Mouse (Mus musculus) T-helper 17 cell (primary cell): ENCODE data around the gene Lenep.

ENCODE experiments used
- in situ Hi-C, 2 experiments: fragments of 300-600 bp; cut with MboI, MseI; formaldehyde crosslinking; loops; 1 replicate in 1 of 2; 2 replicates in 1 of 2; pipeline ENCODE4 v1.15.1; 2025; ENCODE audit warnings: high pct_unique_total_duplicates in 2 of 2

Gene Lenep

GRCm38 (mm10) chr3:89402693-89403092 lies at the start of gene Lenep:
Lenep (minus strand) TSS chr3:89402793.
- in situ Hi-C loops: no loop called here

GRCm38 (mm10) chr3:89451916-89452315 lies 49.3 kb upstream of the Lenep start:
- in situ Hi-C loops: no loop called here

DNA sequence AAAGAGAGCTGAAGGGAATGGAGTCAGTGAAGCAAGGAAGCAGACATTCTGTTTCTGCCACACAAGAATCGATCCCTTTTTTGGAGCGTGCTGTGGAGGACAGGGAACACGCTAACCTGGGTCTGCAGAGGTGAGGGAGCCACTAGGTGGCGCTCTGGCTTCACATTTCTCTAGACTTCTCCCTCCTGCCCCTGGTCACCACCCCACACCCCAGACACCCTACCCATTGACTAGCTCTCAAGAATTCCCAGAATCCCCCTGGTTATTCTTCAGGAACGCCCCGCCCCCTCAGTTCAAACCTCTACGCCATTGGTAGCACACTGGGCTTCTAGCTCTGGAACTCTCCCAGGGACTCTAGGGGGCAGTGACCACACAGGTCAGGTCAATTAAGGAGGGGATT lies 46.9 kb upstream of the Lenep start:
- in situ Hi-C loops: loop anchor here (5.0 to 25.0 kb wide), 2 partner anchors 33 to 1487 kb away; partner anchors contain the start of gene Nes (in 1 of the 2)

- in situ Hi-C loops: loop anchor here (5.0 to 25.0 kb wide), 2 partner anchors 33 to 1487 kb away; partner anchors contain the start of gene Nes (in 1 of the 2)
Measured at GRCm38 (mm10) chr3:89448720-89449537, 46.3 kb upstream of the Lenep start.

GRCm38 (mm10) chr3:89440691-89441090 lies 38.1 kb upstream of the Lenep start:
- in situ Hi-C loops: loop anchor here in 1 of 2 experiments (25.0 kb wide), 1 partner anchor 1478 kb away; the partner anchor contains the start of gene Nes

- in situ Hi-C loops: loop anchor here in 1 of 2 experiments (25.0 kb wide), 1 partner anchor 1475 kb away; the partner anchor contains the start of gene Nes
Measured at GRCm38 (mm10) chr3:89437269-89437668, 34.7 kb upstream of the Lenep start.

- in situ Hi-C loops: loop anchor here in 1 of 2 experiments (25.0 kb wide), 1 partner anchor 1474 kb away; the partner anchor contains the start of gene Nes
Measured at GRCm38 (mm10) chr3:89436176-89437113, 33.9 kb upstream of the Lenep start, which contains the start of gene Pbxip1. Pbxip1 (plus strand) TSS chr3:89436706.

- in situ Hi-C loops: loop anchor here in 1 of 2 experiments (25.0 kb wide), 1 partner anchor 1473 kb away; the partner anchor contains the start of gene Nes
Measured at GRCm38 (mm10) chr3:89435041-89435440, 32.4 kb upstream of the Lenep start.

DNA sequence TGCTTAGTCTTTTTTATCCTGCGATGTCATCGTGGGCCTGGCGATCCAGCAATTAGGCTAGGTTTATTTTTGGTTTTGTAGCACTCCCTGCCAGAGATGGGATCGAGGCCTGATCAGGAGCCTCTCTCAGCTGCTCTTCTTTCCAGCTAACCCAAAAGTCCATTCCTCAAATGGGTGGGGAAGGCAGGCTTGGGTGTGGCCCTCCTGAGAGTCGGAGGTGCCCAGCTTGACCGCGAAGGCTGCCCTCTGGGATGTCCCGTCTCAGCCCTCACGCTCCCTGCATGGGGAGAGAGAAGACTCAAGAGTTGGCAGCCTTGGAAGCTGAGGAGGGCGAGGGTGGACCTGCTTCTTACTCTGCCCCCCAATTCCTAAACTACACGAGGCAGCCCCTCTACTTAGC lies 31.9 kb upstream of the Lenep start:
- in situ Hi-C loops: loop anchor here in 1 of 2 experiments (25.0 kb wide), 1 partner anchor 1472 kb away; the partner anchor contains the start of gene Nes

DNA sequence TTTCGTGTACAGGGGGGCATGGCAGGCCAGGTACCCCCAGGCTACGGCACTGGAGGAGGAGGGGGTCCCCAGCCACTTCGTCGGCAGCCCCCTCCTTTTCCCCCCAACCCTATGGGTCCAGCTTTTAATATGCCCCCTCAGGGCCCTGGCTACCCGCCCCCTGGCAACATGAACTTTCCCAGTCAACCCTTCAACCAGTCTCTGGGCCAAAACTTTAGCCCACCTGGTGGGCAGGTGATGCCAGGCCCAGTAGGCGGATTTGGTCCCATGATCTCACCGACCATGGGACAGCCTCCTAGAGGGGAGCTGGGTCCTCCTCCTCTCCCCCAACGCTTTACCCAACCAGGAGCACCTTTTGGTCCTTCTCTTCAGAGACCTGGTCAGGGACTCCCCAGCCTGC lies 30.0 kb upstream of the Lenep start:
- in situ Hi-C loops: loop anchor here in 1 of 2 experiments (25.0 kb wide), 1 partner anchor 1470 kb away; the partner anchor contains the start of gene Nes

- in situ Hi-C loops: loop anchor here in 1 of 2 experiments (25.0 kb wide), 1 partner anchor 1468 kb away; the partner anchor contains the start of gene Nes
Measured at GRCm38 (mm10) chr3:89430171-89431159, 27.9 kb upstream of the Lenep start, which contains the start of gene Pygo2. Pygo2 (plus strand) TSS chr3:89430214.

DNA sequence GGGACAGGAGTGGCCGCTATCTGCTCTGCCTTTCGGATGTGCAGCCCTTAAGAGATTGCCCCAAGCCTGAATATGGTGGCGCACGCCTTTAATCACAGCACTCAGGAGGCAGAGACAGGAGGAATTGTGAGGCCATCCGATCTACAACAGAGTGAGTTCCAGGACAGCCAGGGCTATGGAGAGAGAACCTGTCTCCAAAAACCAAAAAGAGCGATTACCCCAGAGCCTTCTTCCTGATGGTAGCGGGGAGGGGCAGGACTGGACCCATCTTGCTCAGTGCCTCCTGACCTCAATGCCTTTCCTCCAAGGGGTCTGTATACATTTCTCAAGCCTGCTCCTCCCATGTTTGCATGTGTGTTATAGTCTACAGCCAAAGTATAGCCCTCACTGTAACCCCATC lies 26.4 kb upstream of the Lenep start:
- in situ Hi-C loops: loop anchor here in 1 of 2 experiments (25.0 kb wide), 1 partner anchor 1467 kb away; the partner anchor contains the start of gene Nes

DNA sequence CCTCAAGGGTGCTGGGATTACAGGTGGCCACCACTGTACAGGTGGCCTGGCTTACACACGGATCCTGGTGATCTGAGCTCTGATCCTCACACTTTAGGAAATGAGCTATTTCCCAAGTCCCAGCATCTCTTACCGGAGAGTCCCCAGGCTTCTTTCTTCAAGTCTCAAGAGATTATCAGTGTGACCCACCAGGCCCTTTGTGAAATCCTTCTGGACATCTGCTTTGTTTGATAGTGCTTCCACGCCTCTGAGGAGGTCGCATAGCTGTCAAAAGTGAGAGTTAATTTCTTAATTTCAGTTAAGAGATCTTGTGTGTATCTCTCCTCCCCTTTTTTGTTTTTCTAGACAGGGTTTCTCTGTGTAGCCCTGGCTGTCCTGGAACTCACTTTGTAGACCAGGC lies 23.3 kb upstream of the Lenep start:
- in situ Hi-C loops: loop anchor here in 1 of 2 experiments (25.0 kb wide), 1 partner anchor 1464 kb away; the partner anchor contains the start of gene Nes

DNA sequence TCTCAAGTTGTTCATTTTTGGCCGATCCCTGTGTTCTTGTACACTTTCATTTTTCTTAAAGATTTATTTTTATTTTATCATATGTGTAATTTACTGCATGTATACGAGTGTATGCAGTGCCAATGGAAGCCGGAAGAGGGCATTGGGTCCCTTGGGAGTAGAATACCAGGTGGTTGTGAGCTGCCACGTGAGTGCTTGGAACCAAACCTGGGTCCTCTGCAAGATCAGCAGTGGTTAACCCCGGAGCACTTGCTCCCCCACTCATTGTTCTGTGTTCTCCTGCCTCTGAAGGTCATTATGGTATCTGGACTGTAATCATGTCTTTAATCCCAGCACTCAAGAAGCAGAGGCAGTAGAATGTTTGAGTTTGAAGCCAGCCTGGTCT lies 22.5 kb upstream of the Lenep start:
- in situ Hi-C loops: loop anchor here in 1 of 2 experiments (25.0 kb wide), 1 partner anchor 1463 kb away; the partner anchor contains the start of gene Nes

- in situ Hi-C loops: loop anchor here in 1 of 2 experiments (25.0 kb wide), 1 partner anchor 1462 kb away; the partner anchor contains the start of gene Nes
Measured at GRCm38 (mm10) chr3:89424416-89425140, 22.0 kb upstream of the Lenep start.

GRCm38 (mm10) chr3:89422556-89423205 lies 20.1 kb upstream of the Lenep start:
- in situ Hi-C loops: no loop called here

DNA sequence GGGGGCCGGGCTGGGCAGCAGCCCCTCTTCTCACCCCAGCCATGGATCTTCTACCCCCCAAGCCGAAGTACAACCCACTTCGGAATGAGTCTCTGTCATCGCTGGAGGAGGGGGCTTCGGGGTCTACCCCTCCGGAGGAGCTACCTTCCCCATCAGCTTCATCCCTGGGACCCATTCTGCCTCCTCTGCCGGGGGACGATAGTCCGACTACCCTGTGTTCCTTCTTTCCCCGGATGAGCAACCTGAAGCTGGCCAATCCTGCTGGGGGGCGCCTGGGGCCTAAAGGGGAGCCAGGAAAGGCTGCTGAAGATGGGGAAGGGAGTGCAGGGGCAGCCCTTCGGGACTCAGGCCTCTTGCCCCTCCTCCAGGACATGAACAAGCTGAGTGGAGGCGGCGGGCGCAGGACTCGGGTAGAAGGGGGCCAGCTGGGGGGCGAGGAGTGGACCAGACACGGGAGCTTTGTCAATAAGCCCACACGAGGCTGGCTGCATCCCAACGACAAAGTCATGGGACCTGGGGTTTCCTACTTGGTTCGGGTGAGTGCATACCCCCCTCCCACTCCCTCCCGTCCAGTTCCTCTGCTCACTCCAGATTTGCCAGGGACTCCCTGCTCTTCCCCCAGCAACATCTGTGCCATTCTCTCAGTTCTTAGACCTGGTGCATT lies 19.3 kb upstream of the Lenep start:
- in situ Hi-C loops: no loop called here
